Mouse (Mus musculus) c-Kit-negative CD71-positive TER-119-positive erythroid progenitor cells, embryonic 14.5 days (primary cell): ENCODE measurements at regions not wholly inside any gene's neighbourhood (a gene's known extent, or its start where the extent isn't known, plus 50 kb on each side); places are given as distances from the start of the nearest gene placed in this dataset.

Experiments used
- DNase-seq: peaks from one replicate; pipeline ENCODE4 v3.0.0-alpha.2; 2013; ENCODE audit warnings: low read depth, low spot score

DNA sequence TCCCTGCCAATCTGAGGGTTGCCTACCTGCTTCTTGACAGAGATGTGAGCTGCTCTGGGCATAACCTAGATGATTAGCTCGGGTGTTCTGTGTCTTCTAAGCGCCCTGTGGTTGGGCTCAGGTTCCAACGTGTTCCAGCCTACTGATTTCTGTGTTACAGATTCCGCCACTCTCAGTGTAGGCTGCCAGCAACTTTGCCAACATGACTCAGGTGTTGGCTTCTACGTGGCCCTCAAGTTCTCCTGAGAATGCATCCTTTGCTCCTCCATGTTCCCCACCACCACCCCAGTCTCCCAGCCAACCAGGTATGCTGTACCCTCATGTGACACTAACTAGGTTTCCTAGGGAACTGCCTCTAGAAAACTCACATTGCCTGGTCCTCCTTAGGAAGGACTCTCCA, 179.7 kb upstream of the Cadm1 start:
- DNase-seq = no peak

DNA sequence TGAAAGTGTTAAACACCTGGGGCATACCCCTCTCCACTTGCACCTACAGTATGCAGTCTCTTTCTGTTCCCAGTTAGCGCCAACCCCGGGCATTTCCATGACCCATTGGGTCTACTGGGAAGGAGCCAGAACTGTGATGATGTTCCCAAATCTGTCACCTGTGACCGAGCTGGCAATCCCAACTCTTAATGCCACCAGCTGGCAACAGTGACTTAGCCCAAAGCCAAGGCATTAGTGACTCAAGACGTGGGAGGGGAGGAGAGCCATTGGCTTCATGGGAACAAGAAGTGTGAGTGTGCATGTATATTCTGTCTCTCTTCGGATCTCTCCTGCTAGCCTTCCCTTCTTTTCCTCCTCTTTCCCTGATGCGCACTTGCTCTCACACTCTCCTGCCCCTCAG, 178.9 kb upstream of the Cadm1 start:
- no peak for DNase-seq

DNA sequence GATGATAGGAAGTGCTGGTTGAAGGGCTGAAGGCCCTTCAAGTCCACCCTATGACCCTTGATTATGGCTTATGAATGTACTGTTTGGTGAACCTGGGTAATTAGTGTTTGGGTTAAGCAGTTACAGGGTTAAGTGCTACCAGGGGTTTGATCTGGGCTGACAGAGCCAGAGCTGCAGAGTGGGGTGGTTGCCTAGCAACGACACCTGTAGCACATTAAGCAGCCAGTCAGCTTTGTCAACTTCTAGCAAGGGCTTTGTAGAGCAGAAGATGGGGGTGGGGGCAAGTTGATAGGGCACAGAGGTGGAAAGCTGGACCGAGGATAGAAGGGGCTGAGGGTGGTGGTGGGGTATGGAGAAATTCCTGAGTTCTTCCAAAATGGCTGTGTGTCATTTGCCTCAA, 177.0 kb upstream of the Cadm1 start:
- DNase-seq = no peak

- DNase-seq = no peak
These were observed 176.0 kb upstream of the Cadm1 start for GRCm38 (mm10) chr9:47353972-47354371.

- no peak for DNase-seq
These were observed 175.6 kb upstream of the Cadm1 start for GRCm38 (mm10) chr9:47354423-47354822.

DNA sequence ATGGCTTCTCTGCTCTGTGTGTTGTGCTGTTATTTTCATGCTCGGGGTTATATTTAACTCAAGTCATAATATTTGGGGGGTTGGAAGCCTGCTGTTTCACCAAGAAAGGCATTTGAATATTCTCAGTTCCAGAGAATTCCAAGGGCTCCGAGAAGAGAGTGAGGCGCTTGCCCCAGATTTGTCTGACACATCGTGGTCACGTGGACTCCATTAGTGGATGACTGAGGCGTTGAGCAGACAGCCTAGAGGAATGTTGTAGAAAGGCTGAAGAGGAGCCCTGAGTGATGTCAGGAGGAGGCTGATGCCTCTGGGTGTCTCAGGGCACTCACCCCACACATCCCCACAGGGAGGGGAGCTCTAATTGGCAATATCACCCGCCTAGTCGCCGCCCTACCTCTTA, 175.1 kb upstream of the Cadm1 start:
- no peak for DNase-seq

GRCm38 (mm10) chr9:47357756-47358399, 172.1 kb upstream of the Cadm1 start:
- DNase-seq = no peak

DNA sequence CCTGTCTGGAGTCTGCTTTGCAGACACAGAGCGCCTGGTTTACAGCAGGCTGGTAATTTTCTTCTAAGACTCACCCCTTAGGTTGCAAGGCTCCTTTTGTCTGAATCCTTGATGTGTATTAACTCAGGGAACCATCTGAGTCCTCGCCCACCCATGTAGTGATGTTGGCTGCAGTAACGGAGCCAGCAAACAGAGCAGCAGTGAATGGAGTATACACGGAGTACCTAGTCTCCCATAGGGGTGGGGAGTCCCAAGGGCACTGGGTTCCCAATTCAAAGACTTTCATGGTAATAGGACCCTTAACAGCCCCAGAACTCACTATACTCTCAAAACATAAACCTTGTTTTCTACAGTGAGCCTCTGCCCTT, 171.6 kb upstream of the Cadm1 start:
- no peak for DNase-seq

DNA sequence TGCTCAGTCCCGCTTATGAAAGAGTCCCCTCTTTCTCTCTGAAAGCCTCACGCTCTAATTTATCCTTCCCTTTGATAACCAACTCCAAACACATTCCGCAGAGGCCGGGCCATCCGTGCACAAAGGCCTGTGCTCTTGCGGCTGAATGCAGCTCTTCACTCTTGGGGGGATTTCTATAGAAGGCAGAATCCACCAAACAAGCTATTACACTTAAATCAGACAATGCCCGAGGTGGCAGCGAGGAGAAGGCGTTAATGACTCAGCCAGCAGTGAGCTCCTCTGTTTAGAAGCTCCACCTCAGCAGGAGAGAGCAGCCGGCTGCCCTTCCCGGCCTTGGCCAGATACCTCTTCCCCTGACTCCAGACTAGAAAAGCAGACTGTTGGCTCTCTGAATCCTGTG, 166.9 kb upstream of the Cadm1 start:
- no peak for DNase-seq

DNA sequence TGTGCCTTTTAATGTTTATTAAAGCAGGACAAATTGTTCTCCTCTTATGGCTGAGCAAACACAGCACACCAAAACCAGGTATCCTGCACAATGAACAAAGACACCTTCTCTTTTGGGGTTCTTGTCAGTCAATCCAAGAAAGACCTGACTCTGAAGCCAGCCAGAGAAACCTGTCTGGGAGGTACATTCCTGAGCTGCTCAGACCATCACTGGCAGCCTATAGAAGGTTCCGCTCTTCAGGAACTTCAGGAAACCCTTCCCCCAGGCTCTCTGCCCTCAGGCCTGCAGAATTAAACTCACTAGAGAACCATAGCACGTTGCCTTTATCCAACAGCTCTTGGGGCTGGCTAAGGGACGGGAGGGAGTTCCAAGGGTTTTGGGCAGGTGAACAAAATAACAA, 165.2 kb upstream of the Cadm1 start:
- no peak for DNase-seq

GRCm38 (mm10) chr9:47367266-47367957, 162.6 kb upstream of the Cadm1 start:
- no peak for DNase-seq

DNA sequence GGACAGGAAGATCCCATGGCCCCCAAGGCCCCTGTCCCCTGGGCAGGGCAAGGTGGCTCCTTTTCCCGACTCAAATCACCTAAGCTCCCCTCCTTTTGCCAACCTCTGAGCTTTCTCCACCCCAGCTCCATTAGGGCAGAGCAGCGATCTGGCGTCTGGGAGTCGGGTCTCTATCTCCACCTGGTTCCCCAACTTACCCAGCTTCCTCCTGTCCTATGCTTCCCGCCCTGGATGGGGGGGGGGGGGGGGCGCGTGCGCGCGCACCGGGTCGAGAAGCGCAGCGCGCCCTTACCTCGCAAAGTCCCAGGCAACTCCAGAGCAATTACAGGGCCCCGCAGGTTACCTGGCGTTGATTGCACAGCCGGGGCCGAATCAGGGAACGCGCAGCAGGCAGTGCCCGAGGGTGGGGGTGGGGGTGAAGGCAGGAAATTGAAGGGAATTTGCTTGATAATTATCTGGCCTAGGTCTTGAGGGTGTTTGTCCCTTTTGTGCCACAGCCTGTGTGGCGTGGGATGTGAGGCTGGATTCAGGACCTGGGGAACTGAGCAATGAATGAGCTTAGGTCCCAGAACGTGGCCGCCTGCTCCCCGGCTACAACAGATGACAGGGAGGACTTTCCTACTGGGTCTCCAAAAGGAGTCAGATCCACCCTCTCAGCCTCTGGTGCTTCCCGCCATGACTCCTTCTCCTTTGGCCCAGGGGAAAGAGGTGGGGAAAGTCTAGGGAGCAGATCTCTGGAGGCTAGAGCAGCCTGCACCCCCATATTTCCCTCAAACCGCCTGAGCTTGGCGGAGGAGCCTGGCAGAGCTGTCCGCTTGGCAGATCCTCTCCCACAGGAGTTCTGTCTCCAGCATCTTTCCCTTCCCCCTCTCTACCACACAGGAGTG, 161.7 kb upstream of the Cadm1 start:
- no peak for DNase-seq

- no peak for DNase-seq
These were observed 157.7 kb upstream of the Cadm1 start for GRCm38 (mm10) chr9:47372296-47372695.

DNA sequence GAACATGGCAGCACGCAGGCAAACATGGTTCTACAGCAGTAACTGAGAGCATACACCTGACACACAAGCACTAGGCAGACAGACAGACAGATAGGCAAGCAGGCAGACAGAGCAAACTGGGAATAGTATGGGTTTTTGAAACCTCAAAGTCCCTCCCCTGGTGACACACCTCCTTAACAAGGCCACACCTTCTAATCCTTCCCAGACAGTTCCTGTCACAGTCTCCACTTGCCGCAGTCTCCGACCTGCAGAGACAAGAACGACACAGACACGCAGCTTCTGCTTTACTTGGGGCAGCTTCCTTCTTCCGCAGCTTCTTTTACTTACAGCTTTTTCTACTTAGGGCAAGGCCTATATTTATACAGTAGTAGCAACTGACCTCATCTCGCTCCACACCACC, 155.9 kb upstream of the Cadm1 start:
- DNase-seq = no peak

DNA sequence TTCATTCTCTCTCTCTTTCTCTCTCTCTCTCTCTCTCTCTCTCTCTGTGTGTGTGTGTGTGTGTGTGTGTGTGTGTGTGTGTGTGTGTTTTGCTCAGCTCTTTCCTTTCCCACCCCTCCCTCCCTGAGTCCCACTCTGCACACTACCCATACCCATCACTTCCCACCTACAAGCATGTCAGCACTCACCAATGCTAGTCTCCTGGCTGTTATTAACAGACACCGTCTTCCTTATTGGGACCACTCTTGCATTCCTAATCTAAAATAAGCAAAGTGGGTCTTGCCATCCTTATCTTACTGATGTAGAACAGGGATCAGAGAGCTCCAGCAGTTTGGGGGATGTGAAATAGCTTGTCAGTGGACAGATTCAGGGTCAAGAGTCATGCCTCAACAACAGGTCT, 153.3 kb upstream of the Cadm1 start:
- no peak for DNase-seq

DNA sequence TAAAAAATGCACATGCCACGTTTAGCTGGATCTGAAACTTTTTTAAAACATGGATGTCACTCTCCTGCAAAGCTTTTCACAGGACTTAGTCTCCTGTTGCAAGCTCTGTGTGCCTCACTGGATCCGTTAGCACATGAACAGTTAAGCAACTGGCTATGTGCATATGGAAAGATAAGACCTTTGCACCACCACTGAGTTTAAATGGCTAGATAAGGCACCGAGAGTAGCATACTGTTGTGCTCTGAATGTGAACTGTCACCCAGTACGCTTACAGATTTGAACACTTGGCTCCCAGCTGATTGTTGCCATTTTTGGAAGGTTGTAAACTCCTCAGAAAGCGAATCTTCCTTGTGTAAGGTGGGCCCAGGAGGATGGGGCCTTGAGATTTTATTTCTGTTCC, 151.4 kb upstream of the Cadm1 start:
- DNase-seq = no peak

GRCm38 (mm10) chr9:47380361-47380760, 149.6 kb upstream of the Cadm1 start:
- DNase-seq = no peak

DNA sequence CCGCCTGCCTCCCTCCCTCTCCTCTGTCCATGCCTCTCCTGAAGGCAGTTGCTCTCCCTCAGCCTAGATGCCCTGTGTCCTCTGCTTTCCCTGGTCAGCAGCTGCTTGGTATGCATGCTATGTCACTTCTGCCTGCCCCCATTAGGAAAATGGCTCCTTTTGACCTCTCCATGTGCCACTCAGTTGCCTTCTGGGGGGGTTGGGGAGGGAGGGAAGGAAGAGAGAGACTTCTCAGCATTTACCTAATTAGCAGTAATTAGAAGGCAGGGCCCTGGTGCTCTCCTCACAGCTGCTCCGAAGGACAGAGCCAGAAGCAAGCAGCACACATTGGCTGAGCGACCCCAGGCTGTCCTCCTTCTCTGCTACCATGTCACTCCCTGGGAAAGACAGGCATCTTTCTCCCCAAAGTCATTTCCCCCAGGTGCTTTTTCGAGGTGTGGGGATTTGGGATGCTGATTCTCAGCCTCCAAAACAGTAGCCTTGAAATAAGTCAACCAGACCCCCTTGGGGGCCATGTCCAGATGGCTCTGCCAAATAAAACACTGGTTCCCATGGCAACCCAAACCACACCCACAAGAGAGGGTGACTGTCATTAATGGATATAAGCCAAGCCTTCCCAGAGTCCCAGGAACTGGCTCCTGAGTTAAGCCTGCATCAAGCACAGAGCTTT, 145.7 kb upstream of the Cadm1 start:
- DNase-seq = no peak

DNA sequence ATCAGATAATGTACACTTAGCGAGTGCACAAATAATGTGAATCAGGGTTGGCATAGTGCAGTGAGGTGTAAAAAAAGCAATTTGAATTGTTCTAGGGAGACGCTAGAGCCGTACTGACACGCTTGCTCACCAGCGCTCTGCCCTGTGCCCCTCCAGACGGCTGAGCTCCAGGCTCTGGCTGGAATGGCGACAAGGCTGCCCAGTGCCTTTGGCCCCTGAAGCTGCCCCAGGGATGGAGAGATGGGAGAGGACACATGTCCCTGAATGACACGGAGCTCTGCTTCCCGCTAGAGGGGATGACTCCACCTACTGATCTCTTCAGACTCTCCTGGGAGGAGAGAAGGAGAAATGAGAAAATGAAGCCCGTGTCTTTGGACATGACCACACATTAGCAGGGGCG, 143.3 kb upstream of the Cadm1 start:
- DNase-seq = no peak

DNA sequence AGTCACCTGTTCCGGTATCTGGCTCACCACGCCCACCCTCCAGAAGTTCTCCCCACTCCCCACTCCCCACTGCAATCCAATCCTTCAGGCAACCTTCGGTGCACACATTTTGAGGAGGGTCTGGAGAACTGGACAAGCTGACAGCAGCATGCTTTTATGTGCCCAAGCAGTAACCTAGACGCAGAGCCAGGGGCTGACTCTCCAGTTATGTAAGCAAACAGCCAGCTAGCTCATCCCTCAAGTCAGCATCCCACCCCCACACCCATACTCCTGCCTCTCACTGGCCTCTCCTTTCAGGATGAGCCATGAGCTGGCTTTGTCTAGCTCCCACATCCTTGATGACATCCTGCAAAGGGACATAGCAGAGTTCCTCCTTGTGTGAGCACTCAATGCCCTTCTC, 142.8 kb upstream of the Cadm1 start:
- no peak for DNase-seq

DNA sequence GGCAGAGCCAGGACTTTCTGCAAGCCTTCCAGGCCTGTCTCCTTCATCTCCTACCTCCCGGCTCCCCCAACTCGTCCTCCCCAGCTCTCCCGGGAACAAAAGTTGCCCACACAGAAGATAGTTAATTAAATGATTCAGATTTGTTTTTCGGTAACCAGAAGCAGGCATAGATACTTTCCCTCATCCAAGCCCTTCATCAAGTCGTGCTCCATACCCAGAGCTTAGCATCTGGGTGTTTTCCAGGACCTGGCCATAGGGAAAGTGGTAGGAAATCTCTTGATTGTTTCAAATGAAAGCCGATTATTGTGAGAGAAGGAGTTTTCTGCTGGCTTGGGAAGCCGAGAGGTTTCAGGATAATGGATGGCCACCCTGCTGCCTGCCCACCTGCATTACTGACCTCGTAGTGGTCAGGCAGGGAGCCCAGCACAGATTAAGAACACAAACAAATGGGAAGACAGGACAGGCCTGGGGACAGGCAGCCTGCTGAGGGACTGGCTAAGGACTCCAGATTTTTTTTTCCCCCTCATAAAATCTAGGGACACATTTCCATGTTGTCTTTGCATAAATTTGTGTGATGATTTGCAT, 142.2 kb upstream of the Cadm1 start:
- DNase-seq = no peak

DNA sequence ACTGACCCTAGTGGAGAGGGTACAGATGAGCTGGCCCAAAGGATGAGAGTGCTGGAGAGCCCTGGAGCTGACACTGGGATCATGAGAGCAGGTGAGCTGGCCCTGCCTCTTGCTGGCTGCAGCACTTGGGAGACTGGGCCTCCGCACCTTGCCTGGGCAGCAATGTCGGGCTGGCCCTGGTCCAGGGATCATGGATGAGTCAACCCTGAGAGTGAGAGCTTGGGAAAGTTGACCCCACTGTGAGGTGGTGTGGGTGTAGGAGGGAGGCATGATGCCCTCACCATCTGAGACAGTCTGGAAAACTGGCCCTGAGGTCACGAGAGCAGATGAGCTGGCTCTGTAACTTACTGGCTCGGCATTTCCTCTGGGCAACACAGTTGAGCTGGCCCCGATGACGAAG, 140.1 kb upstream of the Cadm1 start:
- no peak for DNase-seq
